Mouse (Mus musculus) right cerebral cortex, postnatal 36 days (tissue): ENCODE results near the gene Mapk1ip1l.
"Not testable (repeated sequence)": the region's sequence is repeated elsewhere in the genome, so short reads cannot be mapped to it uniquely, and the experiment has no call there.

ENCODE experiments used
- DNase-seq, 2 experiments: peaks; one replicate each; pipeline ENCODE4 v3.0.0; 2022; ENCODE audit warnings: low spot score in 2 of 2, mixed read lengths in 1 of 2

Mapk1ip1l gene

DNA sequence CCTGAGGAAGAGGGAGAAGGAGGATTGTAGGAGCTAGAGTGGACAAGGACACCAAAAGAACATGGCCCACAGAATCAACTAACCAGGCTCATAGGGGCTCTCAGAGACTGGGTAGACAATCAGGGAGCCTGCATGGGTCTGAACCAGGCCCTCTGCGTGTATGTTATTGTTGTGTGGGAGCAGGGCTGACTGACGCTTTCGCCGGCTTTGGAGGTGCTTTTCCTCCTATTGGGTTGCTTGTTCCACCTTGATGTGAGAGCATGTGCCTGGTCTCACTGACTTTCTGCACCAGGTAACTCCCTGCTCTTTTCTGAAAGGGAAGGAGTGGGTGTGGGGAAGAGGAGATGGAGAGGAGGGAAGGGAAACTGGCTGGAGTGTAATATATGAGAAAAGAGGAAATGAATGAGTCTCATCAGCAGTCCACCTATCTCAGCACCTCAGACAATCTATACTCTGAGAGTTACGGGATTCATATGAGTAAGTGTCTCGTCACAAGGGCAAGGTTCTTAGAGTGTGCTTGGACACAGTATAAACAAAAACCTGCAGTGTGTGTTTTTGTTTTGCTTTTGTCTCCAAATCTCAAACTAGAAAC lies 6.8 kb downstream of the Mapk1ip1l start:
- DNase-seq: no peak

- DNase-seq: no peak
Observed at GRCm38 (mm10) chr14:47305933-47306332, 7.9 kb downstream of the Mapk1ip1l start.

DNA sequence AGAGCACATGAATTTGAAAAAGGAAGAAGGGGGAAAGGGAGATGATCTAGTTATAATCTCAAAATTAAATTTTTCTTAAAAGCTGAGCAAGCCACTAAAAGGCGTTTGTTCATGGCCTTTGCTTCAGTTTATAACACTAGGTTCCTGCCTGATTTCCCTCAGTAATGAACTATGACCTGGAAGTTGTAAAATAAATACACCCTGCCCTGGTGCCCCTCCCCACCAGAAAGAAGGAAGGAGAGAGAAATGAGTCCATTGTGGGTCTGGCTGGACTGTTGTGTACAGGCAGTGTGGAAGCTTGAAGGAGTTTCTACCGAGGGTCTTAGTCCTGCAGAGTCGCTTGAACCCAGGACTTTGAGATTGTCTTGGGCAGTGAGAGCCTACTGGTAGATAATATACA lies 9.6 kb downstream of the Mapk1ip1l start:
- no peak for DNase-seq

- no peak for DNase-seq
Observed at GRCm38 (mm10) chr14:47309061-47309460, 11.0 kb downstream of the Mapk1ip1l start.

DNA sequence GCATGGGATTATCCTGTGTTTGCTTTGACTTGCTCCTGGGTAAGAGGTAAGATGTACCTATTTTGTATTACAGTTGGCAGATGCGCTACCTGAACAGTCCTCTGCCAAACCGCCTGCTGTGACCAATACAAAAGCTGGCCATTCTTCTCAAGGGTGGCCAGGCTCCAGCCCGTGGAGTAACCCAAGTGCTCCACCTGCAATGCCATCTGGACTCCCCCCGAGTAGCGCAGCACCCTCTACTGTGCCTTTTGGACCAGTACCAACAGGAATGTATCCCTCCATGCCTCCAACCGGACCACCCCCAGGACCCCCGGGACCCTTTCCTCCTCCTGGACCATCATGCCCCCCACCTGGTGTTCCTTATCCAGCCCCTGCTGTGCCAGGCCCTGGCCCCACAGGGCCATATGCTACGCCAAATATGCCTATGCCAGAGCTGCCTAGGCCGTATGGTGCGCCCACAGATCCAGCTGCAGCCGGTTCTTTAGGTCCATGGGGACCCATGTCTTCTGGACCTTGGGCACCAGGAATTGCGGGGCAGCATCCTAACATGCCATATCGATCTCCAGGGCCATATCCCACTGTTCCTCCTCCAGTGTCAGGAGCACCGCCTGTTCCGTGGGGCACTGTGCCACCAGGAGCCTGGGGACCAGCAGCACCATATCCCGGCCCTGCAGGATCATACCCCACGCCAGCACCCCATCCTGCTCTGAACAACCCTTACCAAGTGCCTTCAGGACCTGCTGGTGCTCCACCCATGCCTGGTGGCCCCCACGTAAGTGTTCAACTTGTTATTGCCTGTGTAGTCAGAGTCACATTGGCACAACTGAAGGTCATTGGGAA lies 12.5 kb downstream of the Mapk1ip1l start:
- DNase-seq: no peak

- no peak for DNase-seq
Observed at GRCm38 (mm10) chr14:47319362-47319761, 21.3 kb downstream of the Mapk1ip1l start.

- DNase-seq: not testable (repeated sequence)
Observed at GRCm38 (mm10) chr14:47321581-47321980, 23.5 kb downstream of the Mapk1ip1l start.

- no peak for DNase-seq
Observed at GRCm38 (mm10) chr14:47325965-47326761, 28.1 kb downstream of the Mapk1ip1l start.

DNA sequence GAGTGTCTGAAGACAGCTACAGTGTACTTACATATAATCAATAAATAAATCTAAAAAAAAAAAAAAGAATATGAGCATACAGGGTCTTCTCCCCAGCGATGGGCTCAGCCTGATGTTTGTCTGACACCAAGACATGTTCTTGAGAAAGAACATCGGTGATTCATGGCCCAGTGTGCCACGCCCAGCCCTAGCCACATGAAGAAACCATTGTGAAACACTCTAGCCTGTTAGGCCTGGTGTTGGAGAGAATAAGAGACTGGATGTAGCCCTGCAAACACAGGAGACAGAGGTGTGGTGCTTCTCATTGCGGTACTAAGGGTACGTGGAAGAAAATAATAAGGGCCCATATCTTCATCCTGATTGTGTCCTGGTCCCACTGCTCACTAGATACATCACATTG lies 29.3 kb downstream of the Mapk1ip1l start:
- no peak for DNase-seq

DNA sequence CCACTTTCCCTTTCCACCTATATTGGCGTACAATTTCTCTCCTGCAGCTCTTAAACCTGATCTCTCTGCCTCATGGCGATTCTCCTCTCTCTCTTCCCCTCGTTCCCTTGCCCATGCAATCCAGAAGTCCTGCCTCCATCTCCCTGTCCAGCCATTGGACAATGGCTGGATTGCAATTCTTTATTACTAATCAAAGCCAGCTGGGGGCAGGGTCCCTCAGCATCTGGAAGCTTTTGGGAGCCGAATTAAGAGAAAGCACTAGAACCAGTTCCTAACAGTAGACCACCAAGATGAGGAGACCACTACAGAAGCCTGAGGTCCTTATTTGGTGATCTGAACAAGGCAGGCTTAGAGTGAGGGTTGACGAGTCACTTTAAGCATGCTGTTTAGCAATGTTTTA lies 33.9 kb downstream of the Mapk1ip1l start:
- no peak for DNase-seq

GRCm38 (mm10) chr14:47334819-47335218 lies 36.8 kb downstream of the Mapk1ip1l start:
- DNase-seq: peak; percentile 38 to 47

GRCm38 (mm10) chr14:47335300-47335699 lies 37.2 kb downstream of the Mapk1ip1l start:
- no peak for DNase-seq

DNA sequence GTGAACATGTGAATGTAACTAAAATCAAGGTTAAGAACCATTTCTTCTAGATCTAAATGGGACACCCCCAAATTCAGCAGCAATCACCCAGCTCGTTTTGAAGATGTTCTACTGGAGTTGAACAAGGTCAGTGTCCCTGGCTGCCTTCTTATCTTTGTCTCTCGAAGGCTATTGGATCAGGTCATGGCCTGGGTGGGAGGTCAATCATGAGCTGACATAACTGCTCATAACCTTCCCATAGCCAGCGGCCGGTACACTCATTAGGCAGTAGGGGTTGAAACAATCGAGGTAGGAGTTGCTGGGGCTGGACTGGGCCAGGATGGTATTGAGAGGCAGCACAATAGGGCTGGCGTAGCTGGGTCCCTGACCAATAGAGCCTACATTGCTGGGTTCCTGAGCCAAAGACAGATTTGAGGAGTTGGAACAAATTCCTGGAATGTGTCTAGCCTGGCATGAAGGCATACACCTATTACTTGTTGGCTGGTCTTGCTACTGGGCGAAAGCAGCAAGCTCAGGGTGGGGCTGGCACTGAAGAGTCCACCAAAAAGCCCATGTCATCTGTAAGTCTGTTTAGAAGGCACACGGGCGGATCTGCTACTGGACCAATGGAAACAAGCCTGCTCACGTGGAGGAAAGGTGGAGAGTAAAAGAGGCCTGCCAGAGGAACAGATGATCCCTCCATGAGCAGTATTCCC lies 42.3 kb downstream of the Mapk1ip1l start:
- no peak for DNase-seq

GRCm38 (mm10) chr14:47341811-47342291 lies 43.8 kb downstream of the Mapk1ip1l start:
- no peak for DNase-seq

- DNase-seq: no peak
Observed at GRCm38 (mm10) chr14:47346715-47347114, 48.6 kb downstream of the Mapk1ip1l start.

DNA sequence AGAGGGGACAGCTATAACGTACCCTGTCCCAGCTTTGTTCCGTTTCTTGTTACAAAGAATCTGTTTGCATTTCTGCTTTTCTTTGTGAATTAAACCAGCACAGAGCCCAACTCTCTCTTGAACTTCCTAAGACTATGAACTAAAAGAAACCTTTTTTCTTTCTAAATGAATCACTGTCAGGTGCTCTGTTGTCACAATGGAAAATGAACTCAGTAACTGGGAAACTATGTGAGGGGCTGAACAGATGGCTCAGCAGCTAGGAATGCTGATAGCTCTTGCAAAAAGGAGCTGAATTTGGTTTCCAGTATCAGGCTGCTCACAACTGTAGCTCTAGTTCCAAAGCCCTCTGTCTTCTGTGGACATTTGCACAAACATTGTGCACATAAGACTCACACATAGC lies 52.9 kb downstream of the Mapk1ip1l start:
- no peak for DNase-seq

DNA sequence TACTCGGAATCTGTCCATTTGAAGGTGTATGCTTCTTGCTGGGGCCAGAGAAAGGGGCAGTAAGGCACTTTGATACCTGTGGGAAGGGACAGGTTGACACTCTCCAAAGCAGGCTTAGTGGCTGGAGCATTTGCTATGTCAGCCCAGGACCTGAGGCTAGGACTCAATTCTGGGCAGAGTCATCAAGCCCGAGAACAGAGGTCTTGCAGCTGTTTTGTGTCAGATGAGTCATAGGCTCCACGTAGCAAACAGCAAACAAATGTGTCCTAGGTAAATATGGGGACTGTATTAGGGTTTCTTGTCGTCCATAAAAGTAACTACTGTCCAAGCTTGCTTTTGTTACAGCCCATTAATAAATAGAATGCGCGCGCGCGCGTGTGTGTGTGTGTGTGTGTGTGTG lies 54.2 kb downstream of the Mapk1ip1l start:
- no peak for DNase-seq

- no peak for DNase-seq
Observed at GRCm38 (mm10) chr14:47353240-47353639, 55.2 kb downstream of the Mapk1ip1l start.

- DNase-seq: no peak
Observed at GRCm38 (mm10) chr14:47354111-47354577, 56.1 kb downstream of the Mapk1ip1l start.

- DNase-seq: no peak
Observed at GRCm38 (mm10) chr14:47354948-47355347, 56.9 kb downstream of the Mapk1ip1l start.

DNA sequence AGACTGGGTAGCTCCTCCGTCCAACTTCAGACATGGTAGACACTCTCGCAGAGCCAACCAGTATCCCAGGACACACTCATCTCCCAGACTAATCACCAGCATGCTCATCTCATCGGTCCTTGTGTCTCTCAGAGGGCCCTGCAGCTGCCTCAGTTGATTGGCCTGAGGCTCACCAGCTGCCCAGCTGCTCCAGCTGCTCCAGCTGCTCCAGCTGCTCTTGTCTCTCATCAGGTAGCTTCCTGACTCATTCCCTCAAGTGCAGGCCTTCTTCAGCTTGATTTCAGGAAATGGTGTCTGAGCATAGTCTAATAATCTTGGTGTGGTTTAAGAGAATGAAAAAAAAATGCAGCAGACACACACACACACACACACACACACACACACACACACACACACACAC lies 58.6 kb downstream of the Mapk1ip1l start:
- DNase-seq: no peak

GRCm38 (mm10) chr14:47359610-47360009 lies 61.5 kb downstream of the Mapk1ip1l start:
- no peak for DNase-seq
